Mouse (Mus musculus) bone marrow, adult 2 months (tissue): ENCODE results near the gene Mrpl9.

ENCODE experiments used
- CTCF ChIP-seq: fragments of 200-500 bp; IDR thresholded peaks from 2 replicates; pipeline ENCODE4 v1.5.1; 2011; ENCODE audit warnings: low read length, control low read depth; ENCODE audit not compliant: control insufficient read depth, insufficient read depth
- POLR2A ChIP-seq: fragments of 200-500 bp; IDR thresholded peaks from 2 replicates; pipeline ENCODE4 v1.6.1; 2011; ENCODE audit warnings: low read depth, mild to moderate bottlenecking, control low read depth, low read length, borderline replicate concordance; ENCODE audit not compliant: control insufficient read depth

DNA sequence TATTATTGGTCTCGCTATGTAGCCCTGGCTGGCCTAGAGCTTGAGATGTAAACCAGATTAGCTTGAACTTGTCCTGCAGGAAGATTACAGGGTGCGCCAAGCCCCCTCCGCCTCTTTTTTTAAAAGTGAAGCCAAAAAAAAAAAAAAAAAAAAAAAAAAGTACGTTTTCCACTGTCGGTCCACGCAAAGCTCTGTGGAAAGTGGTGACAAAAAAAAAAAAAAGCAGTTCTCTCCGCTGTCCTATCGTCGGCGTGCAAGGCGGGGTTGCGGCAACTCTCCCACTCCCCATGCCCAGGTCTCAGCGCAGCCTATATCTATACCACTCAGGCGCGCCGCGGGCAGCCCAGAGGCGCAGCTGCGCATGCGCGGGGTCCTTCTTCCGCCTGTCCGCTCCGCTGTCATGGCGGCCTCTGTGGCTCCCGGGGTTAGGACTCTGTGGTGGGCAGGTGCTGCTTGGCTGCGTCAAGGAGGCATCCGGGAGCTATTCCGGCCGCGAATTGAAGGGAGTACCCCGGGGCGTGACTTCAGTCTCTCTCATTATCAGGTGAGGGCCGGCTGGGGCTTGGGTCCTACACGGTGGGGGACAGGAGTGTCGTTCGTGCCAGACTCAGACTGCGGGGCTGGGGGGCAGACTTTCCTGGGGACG is at the start of gene Mrpl9:
- no peak for TF ChIP-seq CTCF
- peak; percentile 89; the same call in 1 of the 2 replicates for TF ChIP-seq POLR2A
